Mouse (Mus musculus) inflammation-experienced regulatory T-cells, adult 16 weeks (primary cell): ENCODE measurements around the gene Dnah14. TPM values are rescaled to one million over a fixed set of nuclear protein-coding genes. Genes with fewer than 3 reads are reported as not detected.

Source experiments
- polyA plus RNA-seq: library from polyadenylated mRNA; unstranded; fragments of 100-300 nt; shearing (Covaris generic); gene quantifications from one replicate; pipeline ENCODE4 v1.2.1, GENCODE M21; 2017

Dnah14 gene
- polyA plus RNA-seq: 2.0 TPM

DNA sequence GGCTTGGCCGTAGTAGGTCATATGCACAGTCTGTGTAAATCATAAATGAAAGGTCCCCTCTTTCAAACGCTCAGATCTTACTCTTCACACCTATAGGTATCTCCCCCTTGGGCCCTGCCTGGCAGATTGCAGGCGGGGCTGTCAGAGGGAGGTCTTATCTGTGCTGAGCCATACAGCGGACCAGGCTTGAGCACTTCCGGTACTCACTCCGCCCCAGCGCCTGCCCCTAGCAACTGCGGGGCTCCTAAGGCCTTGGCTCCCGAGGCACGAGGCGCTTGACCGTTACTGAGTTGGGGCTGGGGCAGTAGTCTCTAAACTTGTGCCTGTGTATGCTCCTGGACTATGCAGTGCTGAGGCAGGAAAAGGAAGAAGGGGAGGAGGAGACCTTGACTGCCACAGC, at the start of gene Dnah14:
Gene Dnah14 (plus strand): TSS at position 238 of the 400 bp plus-strand sequence.

DNA sequence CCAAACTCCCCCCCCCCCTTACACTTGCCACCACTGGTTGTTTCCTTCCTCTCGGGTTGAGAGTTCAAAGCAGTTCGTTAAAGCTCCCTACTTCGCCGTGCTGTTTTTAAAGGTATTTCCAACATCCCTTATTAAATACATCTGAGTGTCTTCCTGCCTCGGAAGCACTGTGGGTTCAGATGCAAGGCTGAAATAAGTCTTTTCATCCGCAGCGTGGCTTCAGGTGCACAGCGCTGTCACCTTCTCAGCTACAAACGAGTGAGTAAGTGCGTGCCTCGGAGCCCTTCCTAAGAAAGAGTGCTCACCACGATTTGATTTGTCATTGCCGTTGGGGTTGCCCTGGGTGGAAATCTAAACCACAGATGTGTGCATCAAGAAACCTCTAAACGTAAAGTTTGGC, 266.4 kb downstream of the Dnah14 start, which contains the start of gene Lbr:
Gene Lbr (minus strand): TSS at position 266 of the 400 bp plus-strand sequence.

Other genes with a start within 250 kb of the Dnah14 start
- not detected for gene Cnih3, start 223.9 kb upstream of the Dnah14 start, polyA plus RNA-seq
- gene Ccdc121, start 65.1 kb upstream of the Dnah14 start, polyA plus RNA-seq: not detected